Mouse (Mus musculus): ENCODE measurements around the gene Prkar1b. TPM values are rescaled to one million over a fixed set of nuclear protein-coding genes. Genes with fewer than 3 reads are reported as not detected.

Gene Prkar1b
- total RNA-seq, 2 experiments from 2014 or later = 738 to 861 TPM

DNA sequence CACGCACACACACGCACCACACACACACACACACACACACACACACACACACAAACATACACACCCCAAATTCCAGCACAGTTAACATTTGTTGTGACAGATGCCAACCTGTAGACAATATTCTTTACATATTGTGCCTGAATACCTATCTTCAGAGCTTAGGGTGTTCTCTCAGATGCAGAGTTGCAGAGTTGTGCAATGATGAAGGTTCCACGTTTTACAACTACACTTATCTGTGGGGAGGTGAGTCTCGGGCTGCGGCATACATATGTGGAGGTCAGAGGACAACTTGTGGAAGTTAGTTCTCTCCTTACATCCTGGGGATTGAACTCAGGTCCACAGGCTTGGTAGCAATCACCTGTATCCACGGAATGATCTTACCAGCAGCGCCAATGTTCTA lies 34.3 kb downstream of the Prkar1b start:
- intact Hi-C loops (cut with DNase I) = no loop called here
- DNase-seq (ENCODE audit: low spot score in 2 of 2) = no peak

DNA sequence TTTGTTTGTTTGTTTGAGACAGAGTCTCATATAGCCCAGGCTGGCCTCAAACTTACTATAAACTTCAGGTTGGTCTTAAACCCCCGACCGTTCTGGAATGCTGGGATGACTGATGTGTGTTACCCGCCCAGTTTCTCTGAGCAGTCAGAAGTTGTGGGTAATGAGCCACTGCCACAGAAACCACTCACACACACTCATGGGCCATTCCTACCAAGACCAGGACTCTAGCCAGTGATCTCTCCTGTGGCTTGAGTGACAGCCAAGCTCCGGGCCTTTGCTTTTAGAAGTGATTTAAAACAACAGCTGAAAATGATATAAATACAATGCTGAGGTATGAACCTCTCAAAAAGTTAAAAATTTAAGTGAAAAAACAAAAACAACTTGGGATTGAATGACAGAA lies 34.9 kb downstream of the Prkar1b start:
- no peak for DNase-seq (ENCODE audit: low spot score in 2 of 2)
- intact Hi-C loops (cut with DNase I) = no loop called here

DNA sequence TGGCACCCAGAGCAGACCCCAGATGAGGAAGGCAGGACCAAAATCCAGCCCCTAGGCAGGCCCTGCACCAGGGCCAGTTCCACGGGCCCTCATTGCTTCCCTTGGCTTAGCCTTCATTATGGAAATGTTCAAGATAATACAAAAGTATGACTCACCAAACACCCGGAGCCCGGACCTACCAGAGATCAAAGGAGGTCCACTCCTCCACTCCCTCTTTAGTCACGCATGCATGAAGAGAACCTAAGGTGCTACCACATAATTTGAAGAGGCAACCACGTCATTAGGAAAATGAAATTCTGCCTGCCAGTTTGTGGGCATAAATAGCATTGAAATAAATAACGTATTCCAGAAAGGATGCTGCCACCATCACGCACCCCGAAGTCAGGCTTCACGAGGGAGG lies 37.4 kb downstream of the Prkar1b start:
- no peak for DNase-seq (ENCODE audit: low spot score in 2 of 2)
- intact Hi-C loops (cut with DNase I) = no loop called here

DNA sequence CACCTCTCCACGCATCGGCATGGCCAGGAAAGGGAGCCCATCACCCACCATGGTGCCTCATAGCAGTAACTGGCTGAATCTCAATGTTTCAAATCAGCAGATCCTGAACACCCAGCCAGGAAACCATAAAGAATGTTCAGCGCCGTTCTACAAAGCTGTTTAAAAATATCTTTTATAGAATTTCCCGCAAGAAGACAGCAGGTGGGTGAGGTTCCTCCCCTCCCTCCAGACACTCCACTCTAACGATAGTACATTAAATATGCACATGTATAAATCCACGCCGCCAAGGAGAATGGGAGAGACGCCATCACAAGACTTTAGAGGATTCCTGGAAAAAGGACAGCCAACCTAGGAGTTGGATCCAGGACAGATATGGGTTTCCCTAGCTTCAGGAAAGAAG lies 37.8 kb downstream of the Prkar1b start:
- DNase-seq (ENCODE audit: low spot score in 2 of 2) = peak; percentile 43 to 46
- intact Hi-C loops (cut with DNase I) = no loop called here

DNA sequence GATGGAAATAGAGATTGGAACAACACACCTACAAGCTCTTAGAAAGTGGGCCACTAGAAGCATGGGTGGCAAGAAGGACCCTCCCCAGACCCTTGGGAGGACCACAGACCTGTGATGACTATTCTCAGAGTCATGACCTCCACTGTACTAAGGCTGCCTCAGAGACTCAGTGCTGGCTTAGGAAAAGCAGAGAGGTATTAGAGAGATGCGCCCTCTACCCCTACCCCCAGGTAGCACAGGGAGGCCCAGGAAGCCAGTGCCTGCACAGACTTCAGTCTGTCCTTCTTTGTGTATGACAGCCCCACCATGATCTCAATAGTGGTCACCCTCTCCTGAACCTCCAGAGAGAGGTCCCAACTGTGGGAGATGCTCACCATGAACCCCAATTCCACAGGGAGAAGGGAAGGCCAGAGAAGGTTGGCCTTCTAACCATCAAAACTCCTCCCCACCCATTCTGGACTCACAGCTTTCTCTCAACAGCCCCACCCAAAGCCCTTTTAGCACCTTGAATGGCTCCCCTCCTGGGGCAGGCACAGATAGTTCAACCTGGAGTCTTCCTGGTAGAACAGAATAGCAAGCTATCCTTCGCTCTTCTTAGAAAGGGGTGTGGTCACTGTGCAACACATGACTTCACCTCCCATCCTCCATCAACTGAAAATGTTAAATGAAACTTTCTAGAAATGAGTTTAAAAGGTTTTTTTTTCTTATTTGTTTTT lies 39.5 kb downstream of the Prkar1b start:
- intact Hi-C loops (cut with DNase I) = no loop called here
- no peak for DNase-seq (ENCODE audit: low spot score in 2 of 2)

DNA sequence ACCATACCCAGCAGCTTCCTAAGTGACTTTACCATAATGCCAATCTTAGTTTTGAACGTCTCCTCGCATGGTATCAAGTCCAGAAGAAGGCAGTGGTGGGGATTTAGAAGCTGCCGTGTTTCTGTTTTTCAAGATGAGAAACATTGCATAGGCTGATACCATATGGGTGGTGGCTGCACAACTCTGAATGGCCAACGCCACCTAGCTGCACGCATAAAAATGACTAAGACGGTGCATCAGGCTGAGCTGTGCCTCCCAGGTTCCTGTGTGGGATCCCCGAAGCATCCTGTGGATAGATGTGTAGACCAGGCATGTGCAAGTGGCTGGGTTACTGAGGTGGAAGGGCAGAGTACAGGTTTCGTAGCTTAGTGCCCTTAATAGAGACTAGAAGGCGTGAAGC lies 42.0 kb downstream of the Prkar1b start:
- intact Hi-C loops (cut with DNase I) = no loop called here
- no peak for DNase-seq (ENCODE audit: low spot score in 2 of 2)

DNA sequence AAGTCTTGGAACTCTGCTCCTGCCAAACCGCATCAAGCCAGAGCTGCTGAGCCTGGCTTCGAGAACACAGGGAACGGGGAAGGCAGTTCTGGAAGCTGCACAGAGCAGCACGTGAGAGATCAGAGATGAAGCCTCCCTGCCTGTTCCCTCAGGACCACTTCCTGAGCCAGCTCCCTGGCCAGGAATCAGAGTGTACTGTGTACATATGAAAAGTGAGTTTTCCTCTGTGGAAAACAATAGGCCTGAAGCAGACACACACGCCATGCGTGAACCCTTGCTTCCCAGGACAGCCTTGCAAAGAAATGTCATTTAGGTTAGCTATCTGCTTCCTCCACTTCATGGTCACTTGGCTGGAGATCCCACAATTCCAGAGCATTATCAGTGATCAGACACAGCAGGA lies 48.0 kb downstream of the Prkar1b start:
- no peak for DNase-seq (ENCODE audit: low spot score in 2 of 2)
- intact Hi-C loops (cut with DNase I) = no loop called here

DNA sequence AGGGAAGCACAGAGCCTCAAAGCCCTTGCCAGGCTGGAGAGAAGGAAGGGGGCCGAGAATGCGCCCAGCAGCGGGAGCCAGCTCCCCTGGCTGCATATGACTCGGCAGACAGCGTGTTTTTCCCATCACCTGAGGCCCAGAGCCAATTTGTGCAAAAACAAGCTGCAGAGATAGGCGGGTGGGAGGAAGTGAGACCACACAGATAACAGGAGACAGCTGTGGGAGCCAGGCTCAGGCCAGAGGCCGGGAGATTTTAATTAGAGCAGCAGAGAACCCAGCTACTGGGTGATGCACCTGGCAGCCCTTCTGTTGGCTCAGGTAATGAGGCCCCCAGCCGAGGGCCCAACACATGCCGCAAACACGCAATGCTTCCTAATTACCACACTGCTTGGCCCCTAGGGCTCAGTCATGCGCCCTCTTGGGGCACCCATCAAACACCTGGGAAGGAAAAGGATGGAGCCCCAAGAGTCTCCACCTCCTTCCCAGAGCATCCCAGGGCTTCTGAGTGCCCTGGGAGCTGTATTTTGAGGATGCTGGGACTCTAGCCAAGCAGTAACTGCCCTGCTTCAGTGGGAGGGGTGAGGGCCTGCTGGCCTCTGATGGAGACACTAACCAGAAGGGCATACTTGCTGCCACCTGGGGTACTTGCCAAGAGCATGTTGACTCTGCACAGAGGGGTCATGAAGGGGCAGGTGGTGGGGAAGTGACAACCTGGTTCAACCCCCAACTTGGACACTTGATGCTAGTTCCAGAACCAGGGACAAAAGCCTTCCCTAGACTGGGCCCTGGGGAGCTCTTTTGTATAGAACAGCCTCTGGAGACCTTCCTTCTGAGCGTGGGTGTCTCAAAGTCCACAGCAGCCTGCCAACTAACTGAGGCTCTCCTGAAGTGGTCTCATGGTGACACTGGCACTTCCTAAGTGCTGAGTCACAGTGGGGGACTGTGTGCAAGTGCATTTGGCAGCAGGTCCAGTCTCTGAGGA lies 50.5 kb downstream of the Prkar1b start:
- intact Hi-C loops (cut with DNase I) = no loop called here
- DNase-seq (ENCODE audit: low spot score in 2 of 2) = peak; percentile 73 to 76

DNA sequence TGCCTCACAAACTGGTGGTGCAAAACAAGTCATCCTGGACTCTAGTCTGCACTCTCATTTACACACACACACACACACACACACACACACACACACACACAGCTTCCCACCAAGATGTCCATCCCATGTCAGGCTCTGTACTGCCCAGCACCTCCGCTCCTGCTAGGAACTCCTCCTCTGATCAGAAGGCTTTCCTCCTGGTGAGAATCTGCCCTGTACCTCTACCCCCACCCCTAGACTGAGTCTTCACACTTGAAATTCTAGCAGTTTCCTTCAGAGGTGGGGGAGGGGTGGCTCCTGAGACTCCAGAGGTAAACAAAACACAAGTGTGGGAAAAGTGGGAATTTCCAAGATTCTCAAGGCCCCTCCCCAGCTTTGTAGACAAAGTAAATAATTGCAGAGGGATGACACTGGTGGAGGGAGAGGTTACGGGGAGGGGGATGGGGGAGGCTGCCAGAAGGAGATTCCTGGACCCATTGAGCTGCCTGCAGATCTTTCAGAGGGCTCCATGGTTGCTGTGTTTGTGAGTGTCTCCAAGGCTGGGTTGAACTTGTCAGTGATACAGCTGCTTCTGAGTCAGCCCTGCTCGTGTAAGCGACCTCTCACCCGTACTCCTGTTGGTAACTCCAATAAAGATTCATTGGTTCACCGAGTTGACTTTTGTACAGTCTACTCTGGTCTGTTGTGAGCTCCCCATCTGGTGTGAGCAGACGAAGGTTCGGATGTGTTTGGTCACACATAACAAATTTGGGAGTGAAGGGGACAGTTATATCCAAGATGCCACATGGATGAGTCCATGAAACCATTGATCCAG lies 54.3 kb downstream of the Prkar1b start:
- DNase-seq (ENCODE audit: low spot score in 2 of 2) = no peak
- intact Hi-C loops (cut with DNase I) = no loop called here

DNA sequence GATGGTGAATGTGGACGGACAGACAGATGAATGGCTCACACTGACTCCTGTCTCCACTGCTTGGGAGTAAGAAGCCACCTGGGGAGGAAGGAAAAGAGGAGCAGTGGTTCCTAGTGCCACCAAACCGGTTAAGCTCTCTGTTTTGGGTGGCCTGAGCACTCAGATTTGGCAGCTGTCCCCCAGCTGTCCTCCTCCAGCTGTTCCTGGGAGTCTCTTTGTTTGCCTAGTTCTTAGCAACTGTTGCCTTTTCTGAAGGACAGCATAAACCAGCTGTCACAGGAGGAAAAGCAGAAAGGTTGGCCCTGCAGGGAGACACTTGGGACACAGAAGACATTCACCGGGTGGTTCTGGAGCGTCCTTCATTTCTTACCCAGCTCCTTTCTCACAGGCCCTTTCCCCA lies 56.3 kb downstream of the Prkar1b start:
- DNase-seq (ENCODE audit: low spot score in 2 of 2) = no peak
- intact Hi-C loops (cut with DNase I) = no loop called here

DNA sequence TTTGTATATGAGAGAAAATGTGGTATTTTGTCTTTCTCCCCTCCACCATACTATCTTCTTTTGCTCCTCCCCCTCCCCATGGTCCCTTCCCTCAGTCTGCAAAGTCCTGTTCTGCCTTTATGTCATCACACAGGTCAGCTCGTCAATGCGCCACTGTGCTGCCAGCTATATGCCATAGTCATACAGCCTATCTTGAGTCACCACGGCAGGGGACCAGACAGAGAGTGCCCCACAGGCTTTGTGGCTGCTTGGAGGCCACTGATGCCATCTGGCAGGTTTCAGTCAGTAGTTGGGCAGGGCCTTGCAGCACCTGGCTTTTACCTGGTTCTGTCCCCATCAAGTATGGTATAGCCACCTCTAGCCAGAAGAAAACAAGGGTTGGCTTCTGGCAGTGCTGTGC lies 58.1 kb downstream of the Prkar1b start:
- intact Hi-C loops (cut with DNase I) = no loop called here
- no peak for DNase-seq (ENCODE audit: low spot score in 2 of 2)

DNA sequence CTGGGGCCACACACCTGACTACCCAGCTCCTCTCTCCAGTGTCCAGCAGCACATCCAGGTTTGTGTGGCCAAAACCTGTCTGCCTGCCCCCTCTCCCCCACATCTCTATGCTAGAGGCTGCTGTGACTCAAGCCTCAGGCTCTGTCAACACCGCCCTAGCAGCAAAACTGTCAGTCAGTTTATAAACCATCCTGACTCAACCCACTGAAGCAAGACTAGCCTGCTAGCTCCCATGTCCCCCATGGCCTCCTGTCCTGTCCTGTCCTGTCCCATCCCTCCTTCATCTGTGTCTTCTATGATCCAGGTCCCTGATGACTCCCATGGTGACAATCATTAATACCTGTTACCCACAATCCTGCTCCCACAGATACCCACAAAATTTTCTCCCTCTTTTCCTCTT lies 59.6 kb downstream of the Prkar1b start:
- DNase-seq (ENCODE audit: low spot score in 2 of 2) = no peak
- intact Hi-C loops (cut with DNase I) = no loop called here

DNA sequence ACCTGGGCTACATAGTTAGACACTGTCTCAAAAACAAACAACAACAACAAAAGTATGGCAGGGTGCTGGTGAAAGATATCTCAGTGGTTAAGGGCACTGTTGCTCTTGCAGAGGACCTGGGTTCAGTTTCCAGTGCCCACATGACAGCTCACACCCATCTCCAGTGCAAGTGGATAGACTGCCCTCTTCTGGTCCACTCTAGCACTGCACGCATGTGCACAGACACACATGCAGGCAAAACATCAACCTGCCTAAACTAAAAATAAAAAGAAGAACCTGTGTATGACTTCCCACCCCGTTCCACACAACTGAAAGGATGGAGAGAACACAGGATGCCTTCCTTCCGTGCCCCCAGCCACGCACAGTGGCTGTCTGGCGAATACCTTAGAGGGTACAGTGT lies 61.6 kb downstream of the Prkar1b start:
- intact Hi-C loops (cut with DNase I) = loop anchor here (10.0 kb wide), 1 partner anchor 93 kb away; the partner anchor contains the start of gene Pdgfa
- DNase-seq (ENCODE audit: low spot score in 2 of 2) = no peak

DNA sequence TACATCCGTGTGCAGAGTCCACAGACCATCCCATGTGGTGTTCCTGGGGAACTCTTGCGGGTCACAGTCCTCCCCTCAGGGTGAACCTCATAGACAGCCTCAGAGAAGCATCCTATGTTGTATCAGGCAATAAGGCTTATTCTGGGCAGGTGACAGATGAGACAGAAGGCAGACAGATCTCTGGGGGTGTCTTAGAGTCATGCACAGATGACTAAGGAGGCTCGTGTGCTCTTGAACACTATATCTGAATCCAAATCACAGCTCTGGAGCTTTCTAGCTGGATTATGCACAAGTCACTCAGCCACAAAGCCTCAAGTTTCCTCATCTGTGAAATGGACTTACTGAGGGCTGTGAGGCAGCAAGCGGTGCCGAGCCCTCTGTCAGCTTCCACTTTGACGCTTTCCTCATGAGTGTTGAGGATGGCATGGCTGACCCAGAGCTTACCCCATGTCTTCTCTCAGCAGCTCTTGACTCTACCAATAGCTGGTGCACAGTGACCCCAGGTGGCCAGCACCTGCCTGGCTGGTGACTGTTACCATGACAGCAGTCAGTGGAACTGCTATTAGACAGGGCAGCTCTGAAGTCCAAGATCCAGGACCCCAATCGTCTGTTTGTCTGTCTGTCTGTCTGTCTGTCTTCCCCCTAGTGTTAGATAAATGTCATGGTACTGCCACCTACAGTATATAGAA lies 64.8 kb downstream of the Prkar1b start:
- intact Hi-C loops (cut with DNase I) = loop anchor here (10.0 kb wide), 1 partner anchor 90 kb away; the partner anchor contains the start of gene Pdgfa

DNA sequence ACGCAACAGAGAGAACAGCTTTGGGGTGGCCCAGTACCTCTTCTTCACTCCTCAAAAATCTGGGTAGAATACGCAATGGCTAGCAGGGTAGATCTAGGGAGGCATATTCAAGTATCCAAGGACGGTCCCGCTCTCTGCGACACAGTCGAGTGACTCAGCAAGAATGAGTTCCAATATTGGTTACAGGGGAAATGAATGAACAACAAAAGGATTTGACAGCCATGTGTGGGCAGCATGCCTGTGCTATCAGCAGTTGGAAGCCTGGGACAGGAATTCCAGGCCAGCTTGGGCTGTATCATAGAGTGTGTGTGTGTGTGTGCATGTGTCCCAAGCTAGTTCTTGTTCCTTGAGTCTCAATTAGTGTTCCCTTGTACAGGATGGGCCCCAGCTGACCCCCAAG lies 65.5 kb downstream of the Prkar1b start:
- intact Hi-C loops (cut with DNase I) = loop anchor here (10.0 kb wide), 1 partner anchor 90 kb away; the partner anchor contains the start of gene Pdgfa
- peak; percentile 48 to 54 for DNase-seq (ENCODE audit: low spot score in 2 of 2)

More for the DNA sequence above, 64.8 kb downstream of the Prkar1b start:
- DNase-seq (ENCODE audit: low spot score in 2 of 2) = no peak

DNA sequence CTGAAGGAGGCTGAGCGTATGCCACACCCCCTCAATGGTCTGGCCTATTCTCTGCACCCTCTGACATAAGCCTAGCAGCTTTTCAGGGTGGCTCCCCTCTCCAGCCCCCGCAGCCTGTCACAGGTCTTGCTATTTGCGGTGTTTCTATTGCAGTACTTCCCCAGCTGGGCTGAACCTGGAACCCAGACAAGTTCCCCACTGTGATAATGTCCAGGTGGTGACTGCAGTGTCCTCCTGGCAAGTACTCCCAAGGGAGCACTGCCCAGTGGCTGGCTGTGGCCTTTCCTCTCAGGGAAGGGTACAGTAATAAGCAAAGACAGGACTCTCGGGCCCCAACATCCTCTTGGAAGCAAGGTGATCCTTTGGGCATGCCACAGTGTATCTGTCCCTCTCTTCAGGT lies 66.0 kb downstream of the Prkar1b start:
- intact Hi-C loops (cut with DNase I) = loop anchor here (10.0 kb wide), 1 partner anchor 89 kb away; the partner anchor contains the start of gene Pdgfa

DNA sequence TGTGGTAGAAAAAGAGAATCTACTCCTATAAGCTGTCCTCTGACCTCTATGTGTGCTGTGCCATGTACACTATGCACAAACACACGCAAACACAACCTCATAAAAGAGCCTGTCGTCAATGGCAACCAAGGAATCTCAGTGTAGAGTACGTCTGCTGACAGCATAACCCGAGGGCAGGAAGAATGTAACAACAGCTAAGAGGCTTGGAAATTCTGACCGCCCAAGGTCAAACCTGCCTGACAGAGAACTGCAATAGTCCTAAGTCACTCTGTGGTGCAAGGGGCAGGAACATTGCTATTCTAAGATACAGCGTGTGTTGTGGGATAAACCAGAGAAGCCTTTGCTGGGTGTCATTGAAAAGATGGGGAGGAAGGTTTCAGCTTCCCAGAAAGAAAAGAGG lies 68.4 kb downstream of the Prkar1b start:
- intact Hi-C loops (cut with DNase I) = loop anchor here (10.0 kb wide), 1 partner anchor 87 kb away; the partner anchor contains the start of gene Pdgfa
- DNase-seq (ENCODE audit: low spot score in 2 of 2) = no peak

More for the DNA sequence above, 66.0 kb downstream of the Prkar1b start:
- peak in 1 of 2 experiments; percentile 23 for DNase-seq (ENCODE audit: low spot score in 2 of 2)

DNA sequence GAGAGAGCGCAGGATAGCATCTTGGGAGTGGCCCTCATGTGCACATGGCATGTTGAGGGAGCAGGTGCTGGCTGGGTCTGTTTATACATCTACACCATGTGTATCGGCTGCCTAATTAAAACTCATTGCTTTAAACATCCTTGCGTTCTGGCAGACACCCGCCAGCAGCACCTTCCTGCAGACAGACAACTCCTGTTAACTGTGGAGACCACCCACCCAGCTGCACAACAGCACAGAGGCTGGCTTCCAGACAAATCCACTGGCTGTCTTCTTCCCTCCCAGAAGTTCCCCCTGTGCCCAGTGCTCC lies 71.7 kb downstream of the Prkar1b start:
- intact Hi-C loops (cut with DNase I) = loop anchor here (5.0 kb wide), 2 partner anchors 49 to 231 kb away; no protein-coding TSS in a partner anchor
- DNase-seq (ENCODE audit: low spot score in 2 of 2) = no peak
